Mouse (Mus musculus) limb, embryonic 11.5 days (tissue): ENCODE measurements at regions not wholly inside any gene's neighbourhood (a gene's known extent, or its start where the extent isn't known, plus 50 kb on each side); places are given as distances from the start of the nearest gene placed in this dataset.
"Not testable (repeated sequence)": the region's sequence is repeated elsewhere in the genome, so short reads cannot be mapped to it uniquely, and the experiment has no call there.

Experiments
- ATAC-seq: fragments of 200-750 bp; cut with Nextera tagmentation; 2 replicates; pipeline ENCODE4 v1.8.0; 2017; ENCODE audit warnings: low read depth; ENCODE audit not compliant: insufficient number of reproducible peaks, low FRiP score, low TSS enrichment
- DNase-seq: peaks from one replicate; pipeline ENCODE4 v3.0.0-alpha.2; 2015; ENCODE audit warnings: low spot score
- H3K27ac ChIP-seq: fragments of 300-500 bp; sonication (generic); replicated peaks from 2 replicates; pipeline ENCODE4 v1.5.1; 2014; ENCODE audit warnings: low read depth, mild to moderate bottlenecking, low read length
- H3K27me3 ChIP-seq: fragments of 300-500 bp; sonication (generic); 2 replicates; pipeline ENCODE4 v1.6.1; 2014; ENCODE audit warnings: mild to moderate bottlenecking, low read length, mixed read lengths; ENCODE audit not compliant: control insufficient read depth, insufficient read depth
- H3K36me3 ChIP-seq: fragments of 300-500 bp; sonication (generic); 2 replicates; pipeline ENCODE4 v1.6.1; 2014; ENCODE audit warnings: mild to moderate bottlenecking, low read length, moderate library complexity, mixed read lengths; ENCODE audit not compliant: control insufficient read depth, insufficient read depth
- H3K4me1 ChIP-seq: fragments of 300-500 bp; sonication (generic); 2 replicates; pipeline ENCODE4 v1.6.1; 2014; ENCODE audit warnings: low read length, mixed read lengths; ENCODE audit not compliant: control insufficient read depth, insufficient read depth
- H3K4me2 ChIP-seq: fragments of 300-500 bp; sonication (generic); 2 replicates; pipeline ENCODE4 v1.6.1; 2014; ENCODE audit warnings: low read depth, mild to moderate bottlenecking, moderate library complexity; ENCODE audit not compliant: severe bottlenecking
- H3K4me3 ChIP-seq: fragments of 300-500 bp; sonication (generic); 2 replicates; pipeline ENCODE4 v1.5.1; 2014; ENCODE audit warnings: low read depth, low read length
- H3K9ac ChIP-seq: fragments of 300-500 bp; sonication (generic); 2 replicates; pipeline ENCODE4 v1.6.1; 2014; ENCODE audit warnings: mild to moderate bottlenecking, low read length
- H3K9me3 ChIP-seq: fragments of 300-500 bp; sonication (generic); 2 replicates; pipeline ENCODE4 v1.6.1; 2016; ENCODE audit warnings: low read length; ENCODE audit not compliant: control insufficient read depth
- WGBS: fragments of 180-500 bp; shearing (Covaris S2); extraction: QIAGEN DNeasy Blood & Tissue Kit; methylation state at CpG from one replicate; pipeline ENCODE4 v1.1.7; 2014; 5-methylcytosine and 5-hydroxymethylcytosine counted together

DNA sequence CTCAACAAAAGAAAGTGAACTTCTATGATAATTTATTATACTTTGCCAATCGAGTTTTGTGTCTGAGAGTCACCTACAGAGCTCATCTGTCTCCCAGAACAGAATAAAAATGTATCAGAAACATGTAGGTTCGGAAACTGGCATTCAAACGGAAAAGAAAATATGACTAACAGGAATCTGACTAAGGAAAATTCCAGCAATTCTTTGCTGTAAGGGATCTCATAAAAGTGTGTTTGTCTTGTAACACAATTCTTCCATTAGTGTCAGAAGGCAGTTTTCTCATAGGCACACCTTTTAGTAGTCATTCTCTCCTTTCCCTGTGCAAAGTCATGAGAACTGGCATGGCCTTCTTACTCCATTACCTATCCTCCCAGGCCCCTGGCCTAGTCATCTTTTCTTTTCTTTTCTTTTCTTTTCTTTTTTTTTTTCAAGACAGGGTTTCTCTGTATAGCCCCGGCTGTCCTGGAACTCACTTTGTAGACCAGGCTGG, 3490.9 kb downstream of the 9330182O14Rik start:
- DNase-seq, result no peak

GRCm38 (mm10) chr15:43650818-43651500, 3516.8 kb downstream of the 9330182O14Rik start:
- Histone ChIP-seq H3K4me3 (no peak overlapping the region), H3K27ac (no peak overlapping the region), H3K9me3 (no peaks in the 10 kb centered on the region), H3K4me1 (no peaks in the 10 kb centered on the region), H3K9ac (no peak overlapping the region), H3K27me3 (no peaks in the 10 kb centered on the region), H3K36me3 (no peaks in the 10 kb centered on the region), H3K4me2 (no peak overlapping the region)
- DNase-seq, result no peak
- no peak for ATAC-seq
- WGBS, result 88% methylated on average over 2 of the region's 2 CpGs

More for the DNA sequence above, 3490.9 kb downstream of the 9330182O14Rik start:
- H3K4me1 ChIP-seq, result no peaks in the 10 kb centered on the region
- 74% methylated on average over 4 of the region's 4 CpGs for WGBS
- no peak overlapping the region for H3K9ac ChIP-seq
- ATAC-seq, result no peak
- H3K27ac ChIP-seq, result no peak overlapping the region
- no peak overlapping the region for H3K4me3 ChIP-seq
- no peaks in the 10 kb centered on the region for H3K9me3 ChIP-seq
- no peak overlapping the region for H3K4me2 ChIP-seq
- H3K36me3 ChIP-seq, result no peaks in the 10 kb centered on the region
- no peaks in the 10 kb centered on the region for H3K27me3 ChIP-seq

DNA sequence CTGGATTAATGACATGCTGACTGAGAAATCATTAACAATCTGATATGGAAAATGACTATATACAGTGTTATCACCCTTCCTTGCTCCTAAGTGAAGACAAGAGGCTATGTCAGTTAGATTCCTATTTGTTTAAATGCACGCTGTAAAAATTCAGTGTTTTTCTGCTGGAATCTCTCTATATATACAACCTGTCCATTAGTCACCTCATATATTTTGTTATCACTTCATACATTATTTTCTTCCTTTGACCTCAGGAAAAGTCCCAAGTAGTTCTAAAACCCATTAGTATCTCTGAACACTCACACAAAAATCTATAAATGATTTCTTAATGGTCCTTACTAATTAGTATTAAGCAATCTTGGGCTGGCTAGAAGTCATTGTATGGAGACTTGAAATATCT, 3529.5 kb downstream of the 9330182O14Rik start:
- ATAC-seq (no peak), DNase-seq (no peak)
- H3K9ac ChIP-seq, result no peak overlapping the region
- H3K4me3 ChIP-seq, result no peak overlapping the region
- H3K27ac ChIP-seq, result no peak overlapping the region
- no peaks in the 10 kb centered on the region for H3K36me3 ChIP-seq
- H3K4me2 ChIP-seq, result no peak overlapping the region
- 62% methylated on average over 1 of the region's 1 CpGs for WGBS
- H3K9me3 ChIP-seq, result no peaks in the 10 kb centered on the region
- H3K4me1 ChIP-seq, result no peaks in the 10 kb centered on the region
- H3K27me3 ChIP-seq, result no peaks in the 10 kb centered on the region

DNA sequence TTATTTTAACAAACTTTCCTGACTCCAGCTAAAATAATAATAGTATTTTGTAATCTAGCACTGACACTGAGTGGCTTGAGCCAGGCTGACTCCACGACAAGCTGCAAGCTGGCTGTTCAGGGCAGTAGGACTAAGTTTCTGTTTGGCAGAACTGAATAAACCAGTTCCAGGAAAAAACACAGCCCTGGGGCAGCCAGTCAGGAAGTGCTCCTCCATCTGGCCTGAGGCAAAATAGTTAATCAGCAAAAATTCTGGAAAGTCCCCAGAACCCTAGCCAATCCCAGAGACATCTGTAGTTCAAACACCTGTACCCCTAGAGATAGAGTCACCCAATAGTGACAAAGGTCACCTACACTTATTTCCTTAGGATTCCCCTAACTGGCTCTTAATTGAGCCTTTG, 3544.7 kb downstream of the 9330182O14Rik start:
- Histone ChIP-seq H3K4me2 (no peak overlapping the region), H3K4me1 (no peaks in the 10 kb centered on the region), H3K27ac (no peak overlapping the region), H3K27me3 (no peaks in the 10 kb centered on the region), H3K9me3 (no peaks in the 10 kb centered on the region), H3K9ac (no peak overlapping the region), H3K4me3 (no peak overlapping the region), H3K36me3 (no peaks in the 10 kb centered on the region)
- ATAC-seq (no peak), DNase-seq (no peak)
- 82% methylated on average over 1 of the region's 1 CpGs for WGBS

DNA sequence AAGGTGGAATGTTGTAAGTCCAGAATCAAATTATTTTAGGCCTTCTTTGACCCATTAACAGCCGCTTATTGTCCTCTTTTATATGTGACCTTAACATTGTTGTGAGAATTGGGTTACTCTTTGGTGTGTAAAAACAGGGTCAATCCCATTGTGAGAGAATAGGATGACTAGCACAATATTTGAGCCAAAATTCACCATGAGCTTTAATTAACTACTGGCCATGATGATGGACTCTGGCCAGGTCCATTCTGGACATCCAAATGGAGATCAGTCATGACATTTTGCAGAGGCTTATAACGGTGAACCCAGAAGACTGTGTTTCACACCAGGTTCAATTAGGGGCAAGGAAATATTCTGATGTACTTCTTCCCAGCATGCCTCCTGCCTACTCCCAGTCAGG, 3548.0 kb downstream of the 9330182O14Rik start:
- 90% methylated on average over 2 of the region's 2 CpGs for WGBS
- H3K27me3 ChIP-seq, result no peaks in the 10 kb centered on the region
- no peak for ATAC-seq

DNA sequence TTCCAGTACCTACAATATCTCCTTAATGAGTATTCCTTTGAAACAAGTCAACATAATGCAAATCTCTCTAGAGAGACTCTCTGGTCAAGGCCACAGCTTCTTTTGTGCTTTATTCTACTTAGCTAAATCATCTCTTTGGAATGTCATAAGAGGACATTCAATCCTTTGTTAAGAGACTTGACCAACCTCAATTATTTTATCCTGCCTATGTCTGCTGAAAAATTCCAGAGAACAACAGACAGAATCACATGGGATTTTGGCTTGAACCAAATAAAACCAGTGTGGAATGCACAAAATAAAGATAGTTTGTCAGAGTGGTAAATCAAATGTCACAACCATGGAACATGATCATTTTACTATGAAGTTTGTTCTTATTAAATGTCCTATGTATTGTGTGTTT, 3557.8 kb downstream of the 9330182O14Rik start:
- not testable (repeated sequence) for ATAC-seq, H3K4me2 ChIP-seq, H3K27me3 ChIP-seq, H3K4me3 ChIP-seq, H3K9ac ChIP-seq, H3K9me3 ChIP-seq, DNase-seq, H3K27ac ChIP-seq, H3K36me3 ChIP-seq, H3K4me1 ChIP-seq

More for the DNA sequence above, 3548.0 kb downstream of the 9330182O14Rik start:
- no peak overlapping the region for H3K9ac ChIP-seq
- H3K27ac ChIP-seq, result no peak overlapping the region
- no peak overlapping the region for H3K4me3 ChIP-seq
- H3K4me2 ChIP-seq, result no peak overlapping the region
- H3K9me3 ChIP-seq, result no peaks in the 10 kb centered on the region
- H3K4me1 ChIP-seq, result no peaks in the 10 kb centered on the region
- DNase-seq, result no peak
- no peaks in the 10 kb centered on the region for H3K36me3 ChIP-seq

DNA sequence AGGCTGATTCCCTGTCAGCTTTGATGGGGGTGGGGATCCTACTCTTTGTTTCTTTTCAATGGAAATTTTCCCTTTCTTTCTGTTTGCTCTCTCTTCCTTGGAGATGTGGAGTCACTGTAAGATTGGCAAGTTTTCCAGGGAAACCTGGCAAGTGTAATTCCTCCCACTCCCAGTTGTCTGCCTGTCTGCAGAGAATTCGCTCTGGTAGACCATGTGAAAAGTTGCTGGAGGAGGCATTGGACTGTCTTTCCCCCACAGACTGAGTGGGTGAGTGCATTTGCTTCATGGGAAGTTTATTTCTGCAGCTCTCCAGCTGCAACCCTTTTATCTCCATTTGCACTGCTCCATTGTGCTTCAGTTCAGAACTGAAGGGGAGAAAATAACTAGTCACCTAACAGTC, 3561.3 kb downstream of the 9330182O14Rik start:
- Histone ChIP-seq H3K4me2 (no peak overlapping the region), H3K36me3 (no peaks in the 10 kb centered on the region), H3K27me3 (no peaks in the 10 kb centered on the region), H3K4me3 (no peak overlapping the region), H3K4me1 (no peaks in the 10 kb centered on the region), H3K27ac (no peak overlapping the region), H3K9ac (no peak overlapping the region), H3K9me3 (no peaks in the 10 kb centered on the region)
- DNase-seq, result no peak
- ATAC-seq, result no peak
- WGBS, result 88% methylated on average over 1 of the region's 1 CpGs

- H3K4me1 ChIP-seq, result no peaks in the 10 kb centered on the region
- WGBS, result 93% methylated on average over 1 of the region's 1 CpGs
- H3K9ac ChIP-seq, result no peak overlapping the region
- H3K36me3 ChIP-seq, result no peaks in the 10 kb centered on the region
- H3K27ac ChIP-seq, result no peak overlapping the region
- no peak overlapping the region for H3K4me3 ChIP-seq
- H3K27me3 ChIP-seq, result no peaks in the 10 kb centered on the region
- no peak overlapping the region for H3K4me2 ChIP-seq
- no peaks in the 10 kb centered on the region for H3K9me3 ChIP-seq
- no peak for DNase-seq
- no peak for ATAC-seq
Observed at GRCm38 (mm10) chr15:43717035-43717434, 3582.9 kb downstream of the 9330182O14Rik start.

DNA sequence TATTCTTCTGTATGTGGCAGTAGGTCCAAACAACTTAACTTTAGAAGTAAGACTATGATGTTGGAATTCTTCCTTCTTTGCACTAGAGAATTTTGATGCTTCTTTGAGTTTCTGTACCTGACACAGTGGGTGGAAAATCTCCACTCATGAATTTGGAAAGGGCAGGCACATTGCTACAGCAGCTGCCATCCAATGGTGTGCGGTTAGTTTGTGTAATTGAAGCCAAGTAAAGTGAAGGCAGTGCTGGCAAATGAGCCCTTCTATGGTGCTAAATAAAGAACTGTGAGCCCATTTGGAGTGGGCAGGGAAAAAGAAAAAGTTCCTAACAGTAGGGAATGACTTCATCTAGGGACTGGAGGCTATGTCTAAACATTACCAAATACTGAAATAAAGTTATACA, 3583.4 kb downstream of the 9330182O14Rik start:
- H3K4me1 ChIP-seq, result no peaks in the 10 kb centered on the region
- H3K27ac ChIP-seq, result no peak overlapping the region
- no peaks in the 10 kb centered on the region for H3K36me3 ChIP-seq
- H3K9ac ChIP-seq, result no peak overlapping the region
- H3K27me3 ChIP-seq, result no peaks in the 10 kb centered on the region
- H3K9me3 ChIP-seq, result no peaks in the 10 kb centered on the region
- H3K4me3 ChIP-seq, result no peak overlapping the region
- DNase-seq, result no peak
- H3K4me2 ChIP-seq, result no peak overlapping the region
- no peak for ATAC-seq
- WGBS, result 90% methylated on average over 1 of the region's 1 CpGs
